Mouse (Mus musculus) lung, embryonic 16.5 days (tissue): ENCODE data around the gene Tmem135. TPM values are rescaled to one million over a fixed set of nuclear protein-coding genes. Genes with fewer than 3 reads are reported as not detected.

Source experiments
- ATAC-seq: fragments of 200-750 bp; cut with Nextera tagmentation; 2 replicates; pipeline ENCODE4 v1.8.0; 2017; ENCODE audit warnings: low read depth, mild to moderate bottlenecking, moderate library complexity
- H3K27ac ChIP-seq: fragments of 300-500 bp; sonication (generic); 2 replicates; pipeline ENCODE4 v1.5.1; 2014; ENCODE audit warnings: mild to moderate bottlenecking, control low read depth, low read length
- H3K27me3 ChIP-seq: fragments of 300-500 bp; sonication (generic); 2 replicates; pipeline ENCODE4 v1.6.1; 2014; ENCODE audit warnings: low read depth, low read length, mixed read lengths; ENCODE audit not compliant: control insufficient read depth, insufficient read depth
- H3K36me3 ChIP-seq: fragments of 300-500 bp; sonication (generic); 2 replicates; pipeline ENCODE4 v1.6.1; 2014; ENCODE audit warnings: low read length; ENCODE audit not compliant: control insufficient read depth, insufficient read depth
- H3K4me1 ChIP-seq: fragments of 300-500 bp; sonication (generic); replicated peaks from 2 replicates; pipeline ENCODE4 v1.6.1; 2014; ENCODE audit warnings: low read length, mixed read lengths; ENCODE audit not compliant: control insufficient read depth, insufficient read depth
- H3K4me2 ChIP-seq: fragments of 300-500 bp; sonication (generic); 2 replicates; pipeline ENCODE4 v1.6.1; 2014; ENCODE audit warnings: low read depth, low read length, control low read depth
- H3K4me3 ChIP-seq: fragments of 300-500 bp; sonication (generic); 2 replicates; pipeline ENCODE4 v1.5.1; 2014; ENCODE audit warnings: mild to moderate bottlenecking, low read length, control low read depth
- H3K9ac ChIP-seq: fragments of 300-500 bp; sonication (generic); 2 replicates; pipeline ENCODE4 v1.6.1; 2014; ENCODE audit warnings: low read length, control low read depth
- H3K9me3 ChIP-seq: fragments of 300-500 bp; sonication (generic); 2 replicates; pipeline ENCODE4 v1.6.1; 2016; ENCODE audit warnings: low read length; ENCODE audit not compliant: control insufficient read depth
- WGBS: fragments of 180-500 bp; shearing (Covaris S2); extraction: QIAGEN DNeasy Blood & Tissue Kit; methylation state at CpG from one replicate; pipeline ENCODE4 v1.1.7; 2014; 5-methylcytosine and 5-hydroxymethylcytosine counted together
- polyA plus RNA-seq: library from polyadenylated mRNA; unstranded; fragments of >200 nt; fragmentation: Nextera tagmentation; extraction: Ambion mirVana; gene quantifications from 2 replicates; pipeline ENCODE4 v1.2.1, GENCODE M21; 2015

Tmem135 gene
- polyA plus RNA-seq, 1 experiment from 2014 or later, result 29.0 TPM

DNA sequence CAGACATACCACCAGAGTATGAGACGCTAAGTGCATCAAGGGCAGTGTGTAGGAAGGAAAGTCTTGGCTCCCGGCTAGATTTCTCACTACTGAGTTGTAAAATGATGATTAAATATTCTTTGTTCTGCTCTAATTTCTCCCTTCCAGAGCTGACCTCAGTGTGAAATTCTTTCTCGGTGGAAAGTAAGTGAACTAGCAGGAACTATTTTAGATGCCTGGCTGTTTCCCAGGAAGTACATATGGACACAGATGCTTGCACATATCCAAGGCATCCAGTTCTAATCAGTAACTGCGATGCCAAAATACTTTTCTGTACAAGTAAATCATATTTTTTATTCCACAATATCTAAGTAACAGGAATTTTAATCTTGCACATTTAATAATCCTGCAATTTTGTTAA, 220.1 kb downstream of the Tmem135 start:
- Histone ChIP-seq H3K36me3 (no peaks in the 10 kb centered on the region), H3K4me1 (peaks cover 3% of the 10 kb centered on the region; the same call in 1 of the 2 replicates), H3K27me3 (no peaks in the 10 kb centered on the region), H3K27ac (peak overlapping the region; percentile 22; the same call in 1 of the 2 replicates), H3K9me3 (no peaks in the 10 kb centered on the region), H3K4me3 (no peak overlapping the region), H3K9ac (no peak overlapping the region), H3K4me2 (no peak overlapping the region)
- peak; percentile 52; the same call in 1 of the 2 replicates for ATAC-seq
- WGBS, result 52% methylated on average over 4 of the region's 4 CpGs

- H3K9ac ChIP-seq, result no peak overlapping the region
- H3K4me3 ChIP-seq, result no peak overlapping the region
- H3K27me3 ChIP-seq, result no peaks in the 10 kb centered on the region
- no peaks in the 10 kb centered on the region for H3K9me3 ChIP-seq
- H3K27ac ChIP-seq, result no peak overlapping the region
- H3K4me2 ChIP-seq, result no peak overlapping the region
- WGBS, result 53% methylated on average over 5 of the region's 5 CpGs
- no peaks in the 10 kb centered on the region for H3K36me3 ChIP-seq
- ATAC-seq, result no peak
- H3K4me1 ChIP-seq, result peaks cover 3% of the 10 kb centered on the region; the same call in 1 of the 2 replicates
Observed at GRCm38 (mm10) chr7:89182943-89183342, 221.1 kb downstream of the Tmem135 start.

DNA sequence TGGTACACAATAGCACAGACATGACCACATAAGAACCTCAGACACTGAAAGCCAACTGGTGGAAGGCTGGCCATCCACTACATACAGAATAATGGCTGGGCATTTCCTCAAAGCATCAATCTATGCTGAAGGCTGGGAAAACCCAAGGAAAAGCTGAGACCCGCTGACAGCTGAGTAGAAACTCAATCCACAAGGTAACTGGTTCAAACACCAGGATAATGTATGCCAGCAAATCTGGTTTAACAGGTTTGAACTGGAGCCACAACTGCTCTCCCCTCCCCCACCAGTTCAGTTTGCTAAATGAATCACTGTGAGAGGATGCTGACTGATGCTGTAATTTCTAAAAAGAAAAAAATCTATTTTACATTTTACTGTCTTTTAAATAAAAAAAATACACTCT, 222.7 kb downstream of the Tmem135 start:
- no peaks in the 10 kb centered on the region for H3K36me3 ChIP-seq
- H3K4me2 ChIP-seq, result no peak overlapping the region
- H3K4me3 ChIP-seq, result no peak overlapping the region
- no peak overlapping the region for H3K27ac ChIP-seq
- 48% methylated on average over 1 of the region's 1 CpGs for WGBS
- H3K27me3 ChIP-seq, result no peaks in the 10 kb centered on the region
- H3K4me1 ChIP-seq, result peaks cover 3% of the 10 kb centered on the region; the same call in 1 of the 2 replicates
- no peaks in the 10 kb centered on the region for H3K9me3 ChIP-seq
- H3K9ac ChIP-seq, result no peak overlapping the region
- ATAC-seq, result no peak

DNA sequence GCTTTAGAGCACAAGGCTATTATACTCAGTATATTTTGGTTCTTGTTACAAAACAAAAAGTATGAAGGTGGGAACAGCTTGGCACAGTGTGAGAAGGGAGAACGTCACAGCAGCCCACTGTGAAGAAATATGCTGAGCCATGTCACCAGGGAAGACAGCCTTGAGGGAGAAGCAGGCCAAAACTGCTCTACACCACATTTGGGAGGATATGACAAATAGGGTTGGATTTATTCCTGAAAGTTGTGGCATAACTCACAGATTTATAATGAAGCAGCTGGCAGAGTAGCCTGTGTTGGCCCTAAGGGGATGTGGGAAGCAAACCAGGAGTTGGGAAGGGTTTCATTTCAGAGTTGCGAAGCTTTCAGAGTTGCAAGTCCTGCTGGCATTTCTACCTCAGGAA, 225.4 kb downstream of the Tmem135 start:
- no peaks in the 10 kb centered on the region for H3K27me3 ChIP-seq
- H3K9ac ChIP-seq, result no peak overlapping the region
- no peaks in the 10 kb centered on the region for H3K36me3 ChIP-seq
- peaks cover 7% of the 10 kb centered on the region for H3K4me1 ChIP-seq
- no peak overlapping the region for H3K4me3 ChIP-seq
- H3K4me2 ChIP-seq, result no peak overlapping the region
- no peak overlapping the region for H3K27ac ChIP-seq
- no peaks in the 10 kb centered on the region for H3K9me3 ChIP-seq
- 75% methylated on average over 2 of the region's 2 CpGs for WGBS
- 0 out of 2 replicates have a peak, but pooled peaks have one; percentile 26 for ATAC-seq

GRCm38 (mm10) chr7:89177926-89178325, 226.1 kb downstream of the Tmem135 start:
- H3K27ac ChIP-seq, result no peak overlapping the region
- no peak overlapping the region for H3K4me2 ChIP-seq
- no peaks in the 10 kb centered on the region for H3K9me3 ChIP-seq
- peaks cover 6% of the 10 kb centered on the region for H3K4me1 ChIP-seq
- no peaks in the 10 kb centered on the region for H3K27me3 ChIP-seq
- no peaks in the 10 kb centered on the region for H3K36me3 ChIP-seq
- no peak for ATAC-seq
- H3K9ac ChIP-seq, result no peak overlapping the region
- no peak overlapping the region for H3K4me3 ChIP-seq

GRCm38 (mm10) chr7:89174430-89174829, 229.6 kb downstream of the Tmem135 start:
- WGBS, result 63% methylated on average over 4 of the region's 4 CpGs
- Histone ChIP-seq H3K36me3 (no peaks in the 10 kb centered on the region), H3K4me3 (no peak overlapping the region), H3K27ac (no peak overlapping the region), H3K4me1 (peaks cover 6% of the 10 kb centered on the region), H3K9me3 (no peaks in the 10 kb centered on the region), H3K4me2 (no peak overlapping the region), H3K27me3 (no peaks in the 10 kb centered on the region), H3K9ac (no peak overlapping the region)
- ATAC-seq, result no peak

- no peak for ATAC-seq
- Histone ChIP-seq H3K27ac (no peak overlapping the region), H3K36me3 (no peaks in the 10 kb centered on the region), H3K4me3 (no peak overlapping the region), H3K9ac (no peak overlapping the region), H3K9me3 (no peaks in the 10 kb centered on the region), H3K4me1 (peaks cover 6% of the 10 kb centered on the region), H3K4me2 (no peak overlapping the region), H3K27me3 (no peaks in the 10 kb centered on the region)
- 82% methylated on average over 1 of the region's 1 CpGs for WGBS
Observed at GRCm38 (mm10) chr7:89173018-89173417, 231.0 kb downstream of the Tmem135 start.

- Histone ChIP-seq H3K4me3 (no peak overlapping the region), H3K9me3 (no peaks in the 10 kb centered on the region), H3K27me3 (no peaks in the 10 kb centered on the region), H3K4me2 (no peak overlapping the region), H3K36me3 (no peaks in the 10 kb centered on the region), H3K4me1 (peaks cover 6% of the 10 kb centered on the region), H3K9ac (no peak overlapping the region), H3K27ac (peak overlapping the region; percentile 37; the same call in 1 of the 2 replicates)
- WGBS, result 69% methylated on average over 4 of the region's 4 CpGs
- peak; percentile 88 for ATAC-seq
Observed at GRCm38 (mm10) chr7:89171790-89172467, 232.1 kb downstream of the Tmem135 start.

GRCm38 (mm10) chr7:89168606-89169005, 235.4 kb downstream of the Tmem135 start:
- Histone ChIP-seq H3K9ac (no peak overlapping the region), H3K9me3 (no peaks in the 10 kb centered on the region), H3K4me3 (no peak overlapping the region), H3K4me2 (no peak overlapping the region), H3K4me1 (peaks cover 2% of the 10 kb centered on the region; the same call in 1 of the 2 replicates), H3K36me3 (no peaks in the 10 kb centered on the region), H3K27ac (no peak overlapping the region), H3K27me3 (no peaks in the 10 kb centered on the region)
- no peak for ATAC-seq
- WGBS, result 19% methylated on average over 2 of the region's 2 CpGs
